Mouse (Mus musculus) liver, embryonic 14.5 days (tissue): ENCODE data around the gene Apoc1.

Experiments used
- CTCF ChIP-seq: IDR thresholded peaks from 2 replicates; pipeline ENCODE4 v1.5.1; 2016; ENCODE audit warnings: antibody characterized with exemption, low read depth, control low read depth
- EP300 ChIP-seq: IDR thresholded peaks from 2 replicates; pipeline ENCODE4 v1.6.1; 2016; ENCODE audit warnings: antibody characterized with exemption, low read depth

GRCm38 (mm10) chr7:19682979-19683378 is 9.5 kb downstream of the Apoc1 start:
- no peak for TF ChIP-seq EP300
- no peak for TF ChIP-seq CTCF
